Mouse (Mus musculus) E14TG2a.4 (cell line): ENCODE measurements at regions not wholly inside any gene's neighbourhood (a gene's known extent, or its start where the extent isn't known, plus 50 kb on each side); places are given as distances from the start of the nearest gene placed in this dataset.

Source experiments
- CTCF ChIP-seq: conservative IDR thresholded peaks from 2 replicates; pipeline ENCODE4 v1.5.1; 2014; ENCODE audit warnings: low read length
- POU5F1 ChIP-seq: IDR thresholded peaks from 2 replicates; pipeline ENCODE4 v1.6.1; 2014; ENCODE audit warnings: low read length, borderline replicate concordance

- no peak for TF ChIP-seq CTCF
- TF ChIP-seq POU5F1: no peak
Observed at GRCm38 (mm10) chr15:30059808-30060207, 112.6 kb upstream of the Ctnnd2 start.
